Mouse (Mus musculus) E14TG2a.4 (cell line): ENCODE measurements around the gene Ttll11.

Experiments used
- H3K27me3 ChIP-seq: 2 replicates; pipeline ENCODE4 v1.6.1; 2014; ENCODE audit warnings: low read length, control low read depth; ENCODE audit not compliant: insufficient read depth
- H3K36me3 ChIP-seq: 2 replicates; pipeline ENCODE4 v1.6.1; 2014; ENCODE audit warnings: low read length, control low read depth; ENCODE audit not compliant: insufficient read depth
- H3K4me1 ChIP-seq: replicated peaks from 2 replicates; pipeline ENCODE4 v1.6.1; 2014; ENCODE audit warnings: low read depth, low read length, control low read depth
- H3K4me3 ChIP-seq: replicated peaks from 2 replicates; pipeline ENCODE4 v1.5.1; 2014; ENCODE audit warnings: mild to moderate bottlenecking, low read length
- H3K9me3 ChIP-seq: 2 replicates; pipeline ENCODE4 v1.6.1; 2014; ENCODE audit warnings: low read length, control low read depth
- CTCF ChIP-seq: conservative IDR thresholded peaks from 2 replicates; pipeline ENCODE4 v1.5.1; 2014; ENCODE audit warnings: low read length
- NANOG ChIP-seq: IDR thresholded peaks from 2 replicates; pipeline ENCODE4 v1.6.1; 2014; ENCODE audit warnings: borderline replicate concordance, low read length, mixed read lengths
- POU5F1 ChIP-seq: IDR thresholded peaks from 2 replicates; pipeline ENCODE4 v1.6.1; 2014; ENCODE audit warnings: low read length, borderline replicate concordance

The Ttll11 gene

GRCm38 (mm10) chr2:35957471-35958140 lies 22.1 kb downstream of the Ttll11 start:
- Histone ChIP-seq H3K27me3 (peaks cover 6% of the 10 kb centered on the region; the same call in 1 of the 2 replicates), H3K9me3 (no peaks in the 10 kb centered on the region), H3K36me3 (no peaks in the 10 kb centered on the region), H3K4me1 (no peaks in the 10 kb centered on the region), H3K4me3 (no peak overlapping the region)
- TF ChIP-seq CTCF (no peak), POU5F1 (no peak), NANOG (no peak)

GRCm38 (mm10) chr2:35955211-35955610 lies 24.5 kb downstream of the Ttll11 start:
- peaks cover 11% of the 10 kb centered on the region for H3K27me3 ChIP-seq
- no peaks in the 10 kb centered on the region for H3K36me3 ChIP-seq
- peaks cover 10% of the 10 kb centered on the region for H3K9me3 ChIP-seq
- H3K4me3 ChIP-seq, result no peak overlapping the region
- no peaks in the 10 kb centered on the region for H3K4me1 ChIP-seq
- TF ChIP-seq POU5F1 (no peak), CTCF (no peak), NANOG (no peak)

- no peaks in the 10 kb centered on the region for H3K36me3 ChIP-seq
- H3K27me3 ChIP-seq, result peaks cover 12% of the 10 kb centered on the region
- no peak for TF ChIP-seq POU5F1
- no peak for TF ChIP-seq NANOG
- no peak for TF ChIP-seq CTCF
- peaks cover 10% of the 10 kb centered on the region for H3K9me3 ChIP-seq
- no peak overlapping the region for H3K4me3 ChIP-seq
- no peaks in the 10 kb centered on the region for H3K4me1 ChIP-seq
Measured at GRCm38 (mm10) chr2:35952187-35952958, 27.3 kb downstream of the Ttll11 start.

- no peaks in the 10 kb centered on the region for H3K4me1 ChIP-seq
- no peaks in the 10 kb centered on the region for H3K9me3 ChIP-seq
- TF ChIP-seq NANOG, result no peak
- TF ChIP-seq POU5F1, result no peak
- TF ChIP-seq CTCF, result no peak
- no peak overlapping the region for H3K4me3 ChIP-seq
- no peaks in the 10 kb centered on the region for H3K36me3 ChIP-seq
- H3K27me3 ChIP-seq, result 0 out of 2 replicates have a peak, but pooled peaks cover 2% of the 10 kb centered on the region
Measured at GRCm38 (mm10) chr2:35944896-35945295, 34.8 kb downstream of the Ttll11 start.

- 0 out of 2 replicates have a peak, but pooled peaks cover 2% of the 10 kb centered on the region for H3K27me3 ChIP-seq
- H3K4me1 ChIP-seq, result no peaks in the 10 kb centered on the region
- TF ChIP-seq POU5F1 (no peak), CTCF (no peak), NANOG (no peak)
- no peak overlapping the region for H3K4me3 ChIP-seq
- H3K9me3 ChIP-seq, result no peaks in the 10 kb centered on the region
- no peaks in the 10 kb centered on the region for H3K36me3 ChIP-seq
Measured at GRCm38 (mm10) chr2:35942960-35943359, 36.8 kb downstream of the Ttll11 start.

GRCm38 (mm10) chr2:35935045-35935444 lies 44.7 kb downstream of the Ttll11 start:
- TF ChIP-seq NANOG, result no peak
- no peak for TF ChIP-seq POU5F1
- no peak for TF ChIP-seq CTCF
- no peaks in the 10 kb centered on the region for H3K36me3 ChIP-seq
- no peaks in the 10 kb centered on the region for H3K9me3 ChIP-seq
- peaks cover 18% of the 10 kb centered on the region for H3K27me3 ChIP-seq
- H3K4me3 ChIP-seq, result no peak overlapping the region
- H3K4me1 ChIP-seq, result peaks cover 7% of the 10 kb centered on the region; the same call in 1 of the 2 replicates

DNA sequence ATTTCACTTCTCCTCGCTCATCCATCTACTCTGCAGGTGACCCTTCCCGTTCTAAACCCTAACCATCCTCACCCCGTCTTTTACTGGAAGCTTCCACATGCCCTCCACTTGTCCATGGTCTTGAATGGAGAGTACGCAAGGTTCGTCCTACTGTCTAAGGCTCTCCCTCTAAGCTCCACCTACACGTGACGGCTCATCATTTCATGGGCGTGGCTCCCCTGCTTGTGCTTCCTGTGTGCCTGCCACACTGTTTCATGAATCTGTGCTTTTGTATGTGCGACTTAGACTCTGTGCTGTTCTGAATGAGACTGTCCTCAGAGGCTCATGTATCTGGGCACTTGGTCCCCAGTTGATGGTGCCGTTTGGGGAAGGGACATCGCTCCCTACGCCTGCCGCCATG lies 46.6 kb downstream of the Ttll11 start:
- no peak overlapping the region for H3K4me3 ChIP-seq
- H3K9me3 ChIP-seq, result no peaks in the 10 kb centered on the region
- no peaks in the 10 kb centered on the region for H3K36me3 ChIP-seq
- TF ChIP-seq POU5F1 (no peak), CTCF (no peak), NANOG (no peak)
- peaks cover 16% of the 10 kb centered on the region for H3K27me3 ChIP-seq
- H3K4me1 ChIP-seq, result peaks cover 7% of the 10 kb centered on the region; the same call in 1 of the 2 replicates

- Histone ChIP-seq H3K4me3 (no peak overlapping the region), H3K36me3 (no peaks in the 10 kb centered on the region), H3K27me3 (peaks cover 14% of the 10 kb centered on the region), H3K9me3 (no peaks in the 10 kb centered on the region), H3K4me1 (peaks cover 7% of the 10 kb centered on the region; the same call in 1 of the 2 replicates)
- TF ChIP-seq CTCF, result peak; percentile 32
- TF ChIP-seq POU5F1, result no peak
- no peak for TF ChIP-seq NANOG
Measured at GRCm38 (mm10) chr2:35931619-35932018, 48.1 kb downstream of the Ttll11 start.
